Mouse (Mus musculus): ENCODE results near the gene Armh3.

DNA sequence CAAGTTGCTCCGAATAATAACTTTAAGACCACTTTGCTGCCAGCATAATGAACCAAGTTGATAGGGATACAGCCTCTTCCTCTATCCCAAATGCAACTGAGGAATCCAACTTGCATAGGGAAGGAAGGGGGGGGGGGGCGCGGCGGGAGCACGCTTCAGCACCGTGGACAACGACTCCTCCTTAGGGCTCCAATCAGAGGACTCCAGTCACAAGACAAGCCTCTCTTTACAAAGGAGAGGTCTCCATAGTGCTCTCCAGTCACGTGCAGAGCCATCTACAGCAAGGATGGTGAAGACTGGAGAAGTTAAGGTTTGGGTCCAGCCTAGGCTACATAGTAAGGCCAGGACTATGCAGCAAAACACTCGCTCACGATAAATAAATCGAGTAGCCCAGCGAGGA lies 184.5 kb downstream of the Armh3 start:
- TF ChIP-seq CTCF (IDR thresholded peaks at IDR 0.05; ENCODE audit: control insufficient read depth, insufficient read depth, insufficient replicate concordance, low read depth, low read length) (no peak), POLR2A (IDR thresholded peaks at IDR 0.05; ENCODE audit: control insufficient read depth, low read depth, low read length) (no peak)

Measured in testis, adult 2 months (tissue).